Mouse (Mus musculus) right cerebral cortex, postnatal 36 days (tissue): Measurements from ENCODE around the gene Cpxm2.

Experiments
- DNase-seq, 2 experiments: peaks; one replicate each; pipeline ENCODE4 v3.0.0; 2022; ENCODE audit warnings: low spot score in 2 of 2, mixed read lengths in 1 of 2

Gene Cpxm2

GRCm38 (mm10) chr7:132026671-132027070 lies 127.9 kb downstream of the Cpxm2 start:
- DNase-seq: no peak

GRCm38 (mm10) chr7:132025591-132025990 lies 128.9 kb downstream of the Cpxm2 start:
- no peak for DNase-seq

- DNase-seq: no peak
Observed at GRCm38 (mm10) chr7:132015933-132016332, 138.6 kb downstream of the Cpxm2 start.

GRCm38 (mm10) chr7:132015193-132015592 lies 139.3 kb downstream of the Cpxm2 start:
- no peak for DNase-seq

GRCm38 (mm10) chr7:132013970-132014369 lies 140.6 kb downstream of the Cpxm2 start:
- DNase-seq: no peak

GRCm38 (mm10) chr7:132012969-132013679 lies 141.4 kb downstream of the Cpxm2 start:
- peak in 1 of 2 experiments; percentile 40 for DNase-seq

GRCm38 (mm10) chr7:132009002-132009401 lies 145.5 kb downstream of the Cpxm2 start:
- DNase-seq: no peak

- peak in 1 of 2 experiments; percentile 40 for DNase-seq
Observed at GRCm38 (mm10) chr7:132005996-132006696, 148.4 kb downstream of the Cpxm2 start.

- no peak for DNase-seq
Observed at GRCm38 (mm10) chr7:131992873-131993272, 161.7 kb downstream of the Cpxm2 start.

GRCm38 (mm10) chr7:131992226-131992625 lies 162.3 kb downstream of the Cpxm2 start:
- no peak for DNase-seq

GRCm38 (mm10) chr7:131989056-131989455 lies 165.5 kb downstream of the Cpxm2 start:
- no peak for DNase-seq
